Mouse (Mus musculus): ENCODE measurements around the gene Gm16253.
A peak's percentile ranks its signal among the peaks of the same experiment; 100 is the strongest.

Gene Gm16253

DNA sequence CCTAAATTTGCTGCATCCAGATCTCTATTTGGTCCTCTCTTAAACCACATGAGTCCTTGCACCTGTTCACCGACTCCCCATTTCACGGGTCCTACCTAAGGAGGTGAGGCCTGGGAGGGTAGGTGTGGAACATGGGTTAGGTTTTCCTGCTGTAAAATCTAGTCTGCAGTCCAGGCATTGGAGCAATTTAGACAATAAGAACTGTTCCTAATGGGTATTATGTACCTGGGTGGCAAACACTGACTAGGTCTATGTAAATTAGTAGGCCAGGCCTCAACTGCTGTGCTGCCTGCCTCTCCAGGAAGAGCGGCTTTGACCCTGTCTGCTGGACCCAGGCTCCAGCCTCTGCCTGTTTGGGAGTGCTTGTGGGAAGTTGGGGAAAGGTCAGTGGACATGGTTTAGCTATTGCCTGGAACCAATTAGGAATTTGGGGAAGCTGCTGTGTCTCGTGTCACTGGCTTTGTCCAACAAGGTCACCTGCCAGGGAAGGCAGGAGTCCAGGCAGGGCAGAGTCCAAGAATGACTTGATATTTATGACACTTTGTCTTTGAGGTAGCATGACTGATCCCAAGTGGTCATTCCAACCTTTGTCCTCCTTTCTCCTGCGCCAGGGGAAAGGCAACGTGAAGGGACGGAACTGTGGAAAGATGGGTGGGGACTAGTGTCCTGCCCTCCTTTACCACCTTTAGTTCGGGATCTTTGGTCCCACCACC lies 1.4 kb upstream of the Gm16253 start:
- DNase-seq: no peak

DNA sequence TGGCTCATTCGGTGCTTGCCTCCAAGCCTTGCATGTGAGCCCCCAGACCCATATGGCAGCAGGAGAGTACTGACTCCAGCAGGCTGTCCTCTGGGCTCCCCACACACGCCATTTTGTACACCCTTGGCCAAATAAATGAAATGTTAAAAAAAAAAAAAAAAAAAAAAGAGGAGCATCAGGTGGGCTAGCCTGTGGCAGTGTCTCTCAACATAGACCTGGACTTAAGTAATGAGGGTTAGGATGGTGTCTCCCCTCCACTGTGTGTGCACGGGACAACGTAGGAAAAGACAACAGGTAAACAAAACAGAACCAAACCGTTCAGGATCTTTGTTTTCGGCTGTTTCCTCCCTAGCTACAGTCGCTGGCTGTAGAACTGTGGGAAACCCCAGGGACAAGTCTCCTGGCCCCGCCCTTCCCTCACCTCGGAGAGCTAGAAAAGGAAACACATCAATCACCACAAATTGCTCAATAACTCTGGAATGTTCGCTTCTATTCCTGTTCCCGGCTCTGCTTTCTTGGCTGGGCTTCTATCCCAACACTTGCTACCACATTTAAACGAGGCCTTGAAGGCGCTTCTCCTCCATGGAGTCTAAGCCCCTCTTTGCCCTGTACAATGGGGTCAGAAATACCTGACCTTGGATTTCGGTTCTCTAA lies 652 bp upstream of the Gm16253 start:
- DNase-seq: no peak

GRCm38 (mm10) chr3:96577566-96577965 lies 782 bp downstream of the Gm16253 start:
- no peak for DNase-seq

DNA sequence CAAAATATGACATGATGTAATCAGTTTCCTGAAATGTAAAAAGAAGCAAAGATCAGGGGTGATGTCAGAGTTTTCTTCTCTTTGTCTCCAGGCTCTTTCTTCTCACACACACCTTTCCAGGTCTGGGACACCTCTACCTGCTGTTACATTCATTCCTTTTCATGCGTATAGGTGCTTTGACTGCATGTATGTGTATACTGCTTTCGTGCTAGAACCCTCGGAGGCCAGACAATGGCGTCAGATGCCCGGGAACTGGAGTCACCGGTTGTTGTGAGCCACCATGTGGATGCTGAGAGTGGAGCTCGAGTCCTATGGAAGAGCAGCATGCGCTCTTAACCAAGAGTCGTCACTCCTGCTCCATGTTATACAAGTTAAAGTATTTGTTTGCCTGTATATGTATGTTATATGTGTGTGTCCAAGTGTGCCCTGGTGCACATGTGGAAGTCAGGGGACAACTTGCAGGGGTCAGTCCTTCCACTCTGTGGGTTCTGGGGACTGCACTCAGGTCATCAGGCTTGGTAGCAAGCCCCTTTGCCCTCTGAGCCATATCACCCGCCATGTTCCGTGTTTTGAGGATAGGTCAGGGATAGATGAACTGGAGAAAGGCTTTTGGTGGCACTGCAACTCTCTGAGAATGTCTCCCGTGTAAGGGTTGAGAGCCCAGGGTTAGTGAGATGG lies 1.9 kb downstream of the Gm16253 start:
- no peak for DNase-seq

DNA sequence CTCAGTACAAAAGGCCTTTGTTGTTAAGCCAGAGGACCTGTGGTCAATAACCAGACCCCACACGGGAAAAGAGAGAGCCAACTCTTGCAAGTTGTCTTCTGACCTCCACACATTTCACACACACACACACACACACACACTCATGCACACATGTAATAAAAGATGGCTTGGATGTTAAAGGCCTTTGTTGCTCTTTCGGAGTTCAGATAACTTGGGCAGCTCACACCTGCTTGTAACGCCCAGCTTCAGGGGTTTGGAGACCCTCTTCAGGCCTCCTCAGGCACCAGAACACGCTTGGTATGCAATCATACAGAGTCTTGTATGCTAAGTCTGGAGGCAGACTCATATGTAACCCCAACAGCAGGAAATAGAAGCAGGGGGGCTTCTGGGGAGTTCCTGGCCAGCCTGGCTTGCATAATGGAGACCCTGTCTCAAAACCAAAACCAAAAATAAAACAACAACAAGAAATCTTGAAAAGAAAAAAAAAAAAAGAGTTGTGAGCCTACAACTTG lies 2.5 kb downstream of the Gm16253 start:
- no peak for DNase-seq

DNA sequence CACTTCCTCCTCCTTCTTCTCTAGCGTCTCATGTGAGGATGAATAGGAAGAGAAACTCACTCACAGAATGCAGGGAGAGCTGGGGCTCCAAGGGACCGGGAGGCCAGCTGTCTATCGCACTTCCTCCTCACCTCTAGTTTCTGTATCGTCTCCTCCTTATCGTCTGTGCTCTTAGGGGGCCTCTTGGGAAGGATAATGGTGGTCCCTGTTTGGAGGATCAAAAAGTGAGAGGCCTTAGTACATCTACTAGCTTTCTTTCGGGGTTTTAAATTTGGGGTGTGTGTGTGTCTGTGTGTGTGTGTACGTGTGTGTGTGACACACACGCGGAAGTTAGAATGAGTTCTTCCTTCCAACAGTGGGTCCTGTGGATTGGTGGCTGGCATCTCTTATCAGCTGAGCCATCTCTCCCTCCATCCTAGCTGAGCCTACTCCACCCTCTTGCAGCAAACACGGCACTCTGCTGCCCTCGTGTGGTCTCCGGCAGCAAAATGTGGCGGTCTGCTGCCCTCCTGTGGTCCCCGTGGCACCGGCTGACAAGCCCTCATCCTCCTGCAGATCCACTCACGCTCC lies 3.2 kb downstream of the Gm16253 start:
- peak; percentile 93 for DNase-seq

DNA sequence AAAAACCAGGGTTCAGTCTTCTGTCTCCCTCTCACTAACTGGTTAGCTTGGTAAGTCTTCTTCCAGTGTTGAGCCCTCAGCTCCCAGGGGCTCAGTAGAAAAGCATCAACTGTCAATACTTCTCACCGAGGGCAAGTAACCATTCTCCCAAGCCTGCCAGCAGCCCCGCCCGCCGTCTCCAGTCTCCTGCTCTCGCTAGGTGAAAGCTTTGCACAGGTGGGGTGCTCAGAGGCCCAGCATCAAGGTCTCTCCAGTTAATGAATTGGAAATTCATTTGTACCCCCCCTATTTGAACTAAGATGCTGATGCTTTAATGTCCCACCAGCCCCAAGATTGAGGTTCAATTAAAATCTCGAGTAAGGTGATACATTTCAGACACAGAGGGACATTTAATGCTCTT lies 4.4 kb downstream of the Gm16253 start:
- no peak for DNase-seq

DNA sequence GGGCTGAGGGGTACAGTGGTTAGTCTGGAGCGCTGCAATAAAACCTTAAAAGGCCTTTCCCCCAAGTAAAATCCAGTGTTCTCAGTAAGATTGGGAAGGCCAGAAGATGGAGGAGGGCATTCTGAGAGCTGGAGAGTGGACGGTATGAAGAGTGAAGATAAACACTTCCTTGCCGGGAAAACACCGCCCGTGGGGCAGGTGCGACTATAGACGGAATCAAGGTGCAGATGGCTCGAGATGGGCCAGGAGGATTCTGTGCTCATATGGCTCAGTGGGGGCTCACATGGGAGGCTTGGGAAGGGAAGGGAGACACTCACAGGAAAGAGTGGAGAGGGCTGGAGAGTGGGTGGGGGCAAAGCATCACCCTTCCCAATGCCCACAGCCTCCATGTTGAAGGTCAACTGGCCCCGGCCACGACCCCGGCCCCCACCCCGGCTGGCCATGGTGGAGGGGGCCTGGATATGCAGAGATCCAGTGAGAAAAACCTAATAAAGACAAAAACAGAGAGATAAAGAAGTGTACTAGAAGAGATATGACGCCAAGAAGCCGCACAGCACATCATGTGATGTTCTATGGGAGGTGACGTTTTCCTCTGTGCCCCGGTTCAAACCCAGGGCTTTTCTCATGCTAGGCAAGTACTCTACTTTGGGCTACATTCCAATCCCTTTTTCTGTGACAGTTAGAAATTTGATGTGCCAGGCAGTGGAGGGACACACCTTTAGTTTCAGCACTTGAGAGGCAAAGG lies 5.2 kb downstream of the Gm16253 start:
- no peak for DNase-seq

DNA sequence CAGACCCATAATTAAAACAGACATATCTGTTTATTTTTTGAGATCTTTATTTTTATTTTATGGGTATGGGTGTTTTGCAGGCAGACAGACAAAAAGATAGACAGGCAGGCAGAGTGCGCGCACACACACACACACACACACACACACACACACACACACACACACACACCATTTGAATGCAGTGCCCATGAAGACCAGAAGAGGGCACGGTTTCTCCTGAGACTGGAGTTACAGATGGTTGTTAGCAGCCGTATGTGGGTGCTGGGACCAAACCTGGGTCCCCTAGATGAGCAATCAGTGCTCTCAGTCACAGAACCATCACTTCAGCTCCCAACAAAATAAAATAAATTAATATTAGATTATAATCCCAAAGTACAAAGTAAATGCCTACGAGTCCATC lies 6.6 kb downstream of the Gm16253 start:
- no peak for DNase-seq

DNA sequence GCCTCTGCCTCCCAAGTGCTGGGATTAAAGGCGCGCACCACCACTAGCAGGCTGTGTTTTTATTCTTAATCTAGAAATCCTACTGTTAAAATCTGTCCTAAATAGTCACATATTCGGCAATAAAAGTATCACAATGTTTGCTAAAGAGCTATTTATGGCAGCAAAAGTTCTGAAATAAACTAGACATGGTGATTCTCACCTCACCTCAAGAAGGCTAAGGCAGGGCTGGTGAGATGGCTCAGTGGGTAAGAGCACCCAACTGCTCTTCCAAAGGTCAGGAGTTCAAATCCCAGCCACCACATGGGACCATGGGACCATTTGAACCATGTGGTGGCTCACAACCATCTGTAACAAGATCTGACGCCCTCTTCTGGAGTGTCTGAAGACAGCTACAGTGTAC lies 13.9 kb downstream of the Gm16253 start:
- no peak for DNase-seq

DNA sequence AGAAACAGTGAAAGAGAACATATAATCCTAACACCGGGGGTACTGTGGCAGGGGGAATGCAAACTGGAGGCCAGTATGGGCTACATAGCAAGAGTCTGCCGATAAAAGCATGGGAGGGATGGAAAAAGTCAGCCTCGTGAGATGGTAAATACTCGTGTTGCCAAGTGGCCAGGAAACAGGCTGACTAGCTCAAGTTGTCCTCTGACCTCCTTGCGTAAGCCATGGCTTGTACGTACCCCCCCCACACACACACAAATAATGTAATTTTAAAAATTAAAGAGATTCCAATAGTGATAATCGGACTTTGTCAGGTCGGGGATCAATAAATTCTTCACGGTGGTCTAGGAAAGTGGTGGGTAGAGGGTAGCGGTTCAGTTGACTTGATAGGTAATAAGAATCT lies 16.6 kb downstream of the Gm16253 start:
- DNase-seq: no peak

- DNase-seq: peak; percentile 97
Measured at GRCm38 (mm10) chr3:96593790-96594560, 17.2 kb downstream of the Gm16253 start, which contains the start of gene Polr3gl. Gene Polr3gl (minus strand): TSS chr3:96594181.

DNA sequence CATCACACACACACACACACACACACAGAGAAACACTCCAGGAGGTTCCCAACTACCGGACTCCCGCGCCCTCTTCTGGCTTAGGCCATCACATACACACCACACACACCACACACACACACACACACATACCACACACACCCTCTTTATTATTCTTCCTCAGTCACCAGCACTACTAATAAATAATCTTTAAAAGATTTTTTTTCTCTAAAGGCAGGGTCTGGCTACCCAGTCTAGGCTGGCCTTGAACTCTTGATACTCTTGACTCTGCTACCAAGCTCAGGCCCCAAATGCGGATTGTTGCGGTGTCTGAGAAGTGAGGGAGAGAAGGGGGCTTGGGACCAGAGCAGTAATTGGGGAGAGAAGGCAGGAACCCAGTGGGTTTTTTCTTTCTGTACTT lies 18.1 kb downstream of the Gm16253 start:
- peak; percentile 58 for DNase-seq

- DNase-seq: peak; percentile 78
Measured at GRCm38 (mm10) chr3:96595661-96596060, 18.9 kb downstream of the Gm16253 start.

DNA sequence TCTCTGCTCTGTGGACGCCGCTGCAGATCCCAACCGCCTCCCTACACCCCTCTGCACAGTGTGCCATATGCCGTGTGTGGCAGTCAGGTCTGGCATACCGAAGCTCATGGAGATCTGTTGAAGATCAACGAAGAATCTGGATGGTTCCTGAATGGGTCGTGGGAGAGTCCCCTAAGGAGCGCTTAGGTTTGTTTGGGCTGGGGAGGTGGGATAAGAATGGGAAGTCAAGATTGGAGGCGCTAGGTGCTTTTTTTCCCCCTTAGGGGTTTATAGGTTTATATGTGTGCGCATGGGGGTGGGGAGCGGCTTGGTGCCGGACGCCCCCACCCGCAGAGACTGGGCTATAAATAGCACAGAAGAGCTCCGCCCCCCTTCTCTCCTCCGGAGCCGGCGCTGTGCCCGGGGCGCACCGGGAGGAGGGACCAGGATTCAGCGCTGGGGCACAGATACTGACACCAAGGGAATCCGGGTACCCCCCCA lies 19.5 kb downstream of the Gm16253 start, which contains the start of gene Ankrd34a:
Ankrd34a (plus strand) TSS at position 409 of the 480 bp plus-strand sequence.
- DNase-seq: peak; percentile 94

DNA sequence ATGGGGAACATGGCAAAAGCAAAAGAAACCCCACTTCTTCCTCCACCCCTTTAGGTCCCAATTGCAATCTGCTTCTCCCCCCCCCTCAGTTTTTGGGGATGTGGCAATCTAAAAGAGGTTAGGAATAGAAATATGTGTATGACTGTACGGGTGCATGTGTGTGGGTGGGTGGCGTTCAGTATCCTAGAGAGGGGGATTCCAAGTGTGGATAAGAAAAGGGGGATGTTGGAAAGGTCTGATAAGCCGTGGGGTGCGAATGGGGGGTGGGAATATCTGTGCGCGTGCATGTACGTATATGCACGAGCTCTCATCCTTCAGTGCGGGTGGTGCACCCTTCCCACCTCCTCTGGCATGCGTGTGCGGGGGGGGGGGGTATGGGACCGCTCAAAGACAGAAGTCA lies 20.1 kb downstream of the Gm16253 start:
- DNase-seq: peak; percentile 74

DNA sequence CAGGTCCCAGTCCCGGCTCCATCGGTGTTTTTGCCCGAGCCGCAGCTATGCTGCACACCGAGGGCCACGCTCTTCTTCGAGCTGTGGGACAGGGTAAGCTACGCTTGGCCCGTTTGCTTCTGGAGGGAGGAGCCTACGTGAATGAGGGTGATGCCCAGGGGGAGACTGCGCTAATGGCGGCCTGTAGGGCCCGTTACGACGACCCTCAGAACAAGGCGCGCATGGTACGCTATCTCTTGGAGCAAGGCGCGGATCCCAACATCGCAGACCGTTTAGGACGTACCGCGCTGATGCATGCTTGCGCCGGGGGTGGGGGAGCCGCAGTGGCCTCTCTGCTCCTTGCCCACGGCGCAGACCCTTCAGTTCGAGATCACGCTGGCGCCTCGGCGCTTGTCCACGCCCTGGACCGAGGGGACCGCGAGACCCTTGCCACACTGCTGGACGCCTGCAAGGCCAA lies 20.7 kb downstream of the Gm16253 start:
- peak; percentile 72 for DNase-seq

DNA sequence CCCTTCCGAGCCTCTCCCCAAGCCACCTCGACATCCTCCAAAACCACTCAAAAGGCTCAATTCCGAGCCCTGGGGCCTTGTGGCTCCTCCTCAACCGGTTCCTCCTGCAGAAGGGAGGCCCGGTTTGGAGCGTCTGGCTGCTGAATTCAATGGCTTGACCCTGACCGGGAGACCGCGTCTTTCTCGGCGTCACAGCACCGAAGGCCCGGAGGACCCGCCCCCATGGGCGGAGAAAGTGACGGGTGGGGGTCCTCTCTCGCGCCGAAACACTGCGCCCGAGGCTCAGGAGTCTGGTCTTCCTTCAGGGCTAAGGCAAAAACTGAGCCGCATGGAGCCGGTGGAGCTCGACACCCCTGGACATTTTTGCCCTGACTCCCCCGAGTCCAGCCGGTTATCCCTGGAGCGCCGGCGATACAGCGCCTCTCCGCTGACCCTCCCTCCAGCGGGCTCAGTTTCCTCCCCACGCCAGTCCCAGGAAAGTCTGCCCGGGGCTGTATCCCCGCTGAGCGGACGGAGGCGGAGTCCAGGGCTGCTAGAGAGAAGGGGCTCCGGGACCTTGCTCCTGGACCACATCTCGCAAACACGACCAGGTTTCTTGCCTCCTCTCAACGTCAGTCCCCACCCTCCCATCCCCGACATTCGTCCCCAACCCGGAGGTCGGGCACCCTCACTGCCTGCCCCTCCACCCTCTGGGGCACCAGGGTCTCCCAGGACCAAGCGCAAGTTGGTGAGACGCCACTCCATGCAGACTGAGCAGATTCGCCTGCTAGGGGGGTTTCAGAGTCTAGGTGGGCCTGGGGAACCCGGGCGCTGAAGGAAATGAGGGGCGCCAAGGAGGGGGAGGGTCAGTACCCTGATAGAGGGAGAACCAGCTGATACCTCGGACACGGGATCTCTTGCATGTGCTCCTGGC lies 21.6 kb downstream of the Gm16253 start:
- DNase-seq: peak; percentile 56

DNA sequence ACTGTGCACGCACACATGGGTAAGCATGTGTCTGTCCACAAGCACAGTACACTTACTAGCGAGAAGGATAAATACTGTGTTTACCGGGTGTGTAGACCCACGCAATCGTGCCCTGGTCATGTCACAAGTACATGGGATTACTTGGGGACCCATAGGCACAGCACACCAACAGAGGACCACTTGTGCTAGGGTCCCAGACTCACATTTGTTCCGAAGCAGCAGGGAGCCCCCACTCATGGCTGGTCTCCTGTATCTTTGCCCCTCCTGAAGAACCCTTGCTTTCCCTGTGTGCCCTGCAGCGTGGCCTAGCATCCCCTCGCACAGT lies 22.2 kb downstream of the Gm16253 start:
- DNase-seq: no peak

DNA sequence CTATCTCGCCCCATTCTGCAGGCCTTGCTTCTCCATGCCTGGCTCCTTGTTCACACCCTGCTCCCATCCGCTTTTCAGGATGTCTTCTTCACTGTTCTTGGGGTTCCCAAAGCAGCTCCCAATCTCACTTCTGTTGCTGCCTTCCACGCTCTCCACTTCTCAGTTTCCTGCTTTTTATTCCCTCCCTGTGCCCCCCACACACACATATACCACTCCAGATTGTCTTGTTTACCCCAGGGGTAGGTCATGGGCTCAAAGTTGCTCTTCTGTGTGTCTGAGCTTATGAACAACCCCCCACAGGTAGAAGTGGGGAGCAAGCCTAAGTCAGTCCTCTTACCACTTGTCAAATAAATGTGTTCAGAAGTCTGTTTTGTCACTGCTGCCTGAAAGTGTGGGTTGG lies 22.6 kb downstream of the Gm16253 start:
- no peak for DNase-seq
